Mouse (Mus musculus) hindbrain, embryonic 14.5 days (tissue): Measurements from ENCODE around the gene Tex46. TPM values are rescaled to one million over a fixed set of nuclear protein-coding genes. Genes with fewer than 3 reads are reported as not detected.

Experiments used
- ATAC-seq: fragments of 200-750 bp; cut with Nextera tagmentation; 2 replicates; pipeline ENCODE4 v1.8.0; 2017; ENCODE audit warnings: moderate number of reproducible peaks, mild to moderate bottlenecking, moderate TSS enrichment, moderate library complexity; ENCODE audit not compliant: low FRiP score
- DNase-seq: peaks from one replicate; pipeline ENCODE4 v3.0.0-alpha.2; 2015; ENCODE audit warnings: low spot score
- H3K27ac ChIP-seq: fragments of 300-500 bp; sonication (generic); 2 replicates; pipeline ENCODE4 v1.5.1; 2014; ENCODE audit warnings: mild to moderate bottlenecking, moderate library complexity
- H3K27me3 ChIP-seq: fragments of 300-500 bp; sonication (generic); 2 replicates; pipeline ENCODE4 v1.6.1; 2014; ENCODE audit warnings: mild to moderate bottlenecking, low read length, mixed read lengths; ENCODE audit not compliant: control insufficient read depth, insufficient read depth
- H3K36me3 ChIP-seq: fragments of 300-500 bp; sonication (generic); replicated peaks from 2 replicates; pipeline ENCODE4 v1.6.1; 2014; ENCODE audit not compliant: control insufficient read depth, insufficient read depth
- H3K4me1 ChIP-seq: fragments of 300-500 bp; sonication (generic); replicated peaks from 2 replicates; pipeline ENCODE4 v1.6.1; 2014; ENCODE audit warnings: antibody characterized with exemption, low read length, mixed read lengths; ENCODE audit not compliant: control insufficient read depth, insufficient read depth
- H3K4me2 ChIP-seq: fragments of 300-500 bp; sonication (generic); replicated peaks from 2 replicates; pipeline ENCODE4 v1.6.1; 2014; ENCODE audit warnings: mild to moderate bottlenecking, moderate library complexity
- H3K4me3 ChIP-seq: fragments of 300-500 bp; sonication (generic); replicated peaks from 2 replicates; pipeline ENCODE4 v1.5.1; 2014; ENCODE audit warnings: mild to moderate bottlenecking, low read length
- H3K9ac ChIP-seq: fragments of 300-500 bp; sonication (generic); 2 replicates; pipeline ENCODE4 v1.6.1; 2014
- H3K9me3 ChIP-seq: fragments of 300-500 bp; sonication (generic); 2 replicates; pipeline ENCODE4 v1.6.1; 2016; ENCODE audit warnings: low read length; ENCODE audit not compliant: control insufficient read depth
- WGBS: fragments of 180-500 bp; shearing (Covaris S2); extraction: QIAGEN DNeasy Blood & Tissue Kit; methylation state at CpG from one replicate; pipeline ENCODE4 v1.1.7; 2014; 5-methylcytosine and 5-hydroxymethylcytosine counted together
- polyA plus RNA-seq: library from polyadenylated mRNA; unstranded; fragments of >200 nt; fragmentation: Nextera tagmentation; extraction: Ambion mirVana; gene quantifications from 2 replicates; pipeline ENCODE4 v1.2.1, GENCODE M21; 2014

Gene Tex46
- polyA plus RNA-seq, 1 experiment from 2014 or later, result not detected

- no peaks in the 10 kb centered on the region for H3K4me1 ChIP-seq
- no peaks in the 10 kb centered on the region for H3K27me3 ChIP-seq
- ATAC-seq, result no peak
- no peaks in the 10 kb centered on the region for H3K9me3 ChIP-seq
- no peak overlapping the region for H3K27ac ChIP-seq
- no peaks in the 10 kb centered on the region for H3K36me3 ChIP-seq
- H3K4me2 ChIP-seq, result no peak overlapping the region
- DNase-seq, result no peak
- no peak overlapping the region for H3K4me3 ChIP-seq
- WGBS, result 62% methylated on average over 5 of the region's 5 CpGs
- H3K9ac ChIP-seq, result no peak overlapping the region
Measured at GRCm38 (mm10) chr4:136621956-136622355, 11.7 kb downstream of the Tex46 start.

DNA sequence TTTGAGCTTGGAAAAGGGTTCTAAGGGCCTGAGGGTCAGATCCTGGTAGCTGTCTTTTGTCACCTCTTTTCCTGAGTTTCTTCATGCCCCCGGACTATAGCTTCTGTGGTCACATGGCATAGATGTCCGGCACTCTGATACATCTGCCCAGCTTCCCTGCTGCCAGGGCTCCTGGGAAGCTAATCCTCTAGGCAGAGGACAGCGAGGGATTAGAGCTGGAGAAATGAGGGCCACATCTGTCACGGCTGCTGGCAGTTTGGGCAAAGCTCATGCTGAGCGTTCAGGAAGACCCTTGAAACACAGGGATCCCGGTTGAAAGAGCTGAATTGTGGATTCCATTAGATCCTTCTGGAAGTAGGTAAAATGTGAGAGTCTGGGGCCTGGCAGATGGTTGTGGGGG lies 12.2 kb downstream of the Tex46 start, which contains the start of gene Lactbl1:
Gene Lactbl1 (plus strand): TSS at position 234 of the 400 bp plus-strand sequence.
- Histone ChIP-seq H3K4me1 (no peaks in the 10 kb centered on the region), H3K27me3 (no peaks in the 10 kb centered on the region), H3K4me2 (no peak within 1 kb of the TSS), H3K36me3 (no peaks in the 10 kb centered on the region), H3K9ac (no peak within 1 kb of the TSS), H3K27ac (no peak within 1 kb of the TSS), H3K9me3 (no peaks in the 10 kb centered on the region), H3K4me3 (no peak within 1 kb of the TSS)
- WGBS, result 43% methylated on average over 6 of the region's 6 CpGs
- no peak for ATAC-seq
- no peak for DNase-seq

GRCm38 (mm10) chr4:136626590-136626989 lies 16.4 kb downstream of the Tex46 start:
- WGBS, result 82% methylated on average over 6 of the region's 6 CpGs
- no peaks in the 10 kb centered on the region for H3K27me3 ChIP-seq

GRCm38 (mm10) chr4:136631237-136631994 lies 21.2 kb downstream of the Tex46 start:
- Histone ChIP-seq H3K27me3 (peaks cover 5% of the 10 kb centered on the region; the same call in 1 of the 2 replicates), H3K4me3 (no peak overlapping the region), H3K4me2 (no peak overlapping the region), H3K9me3 (no peaks in the 10 kb centered on the region), H3K9ac (no peak overlapping the region), H3K27ac (no peak overlapping the region), H3K36me3 (no peaks in the 10 kb centered on the region), H3K4me1 (no peaks in the 10 kb centered on the region)
- 82% methylated on average over 11 of the region's 11 CpGs for WGBS
- DNase-seq (no peak), ATAC-seq (no peak)

More at GRCm38 (mm10) chr4:136626590-136626989, 16.4 kb downstream of the Tex46 start:
- H3K4me2 ChIP-seq, result no peak overlapping the region
- no peak for DNase-seq
- no peaks in the 10 kb centered on the region for H3K36me3 ChIP-seq
- H3K4me1 ChIP-seq, result no peaks in the 10 kb centered on the region
- H3K4me3 ChIP-seq, result no peak overlapping the region
- H3K9me3 ChIP-seq, result no peaks in the 10 kb centered on the region
- H3K9ac ChIP-seq, result no peak overlapping the region
- no peak overlapping the region for H3K27ac ChIP-seq
- ATAC-seq, result no peak

DNA sequence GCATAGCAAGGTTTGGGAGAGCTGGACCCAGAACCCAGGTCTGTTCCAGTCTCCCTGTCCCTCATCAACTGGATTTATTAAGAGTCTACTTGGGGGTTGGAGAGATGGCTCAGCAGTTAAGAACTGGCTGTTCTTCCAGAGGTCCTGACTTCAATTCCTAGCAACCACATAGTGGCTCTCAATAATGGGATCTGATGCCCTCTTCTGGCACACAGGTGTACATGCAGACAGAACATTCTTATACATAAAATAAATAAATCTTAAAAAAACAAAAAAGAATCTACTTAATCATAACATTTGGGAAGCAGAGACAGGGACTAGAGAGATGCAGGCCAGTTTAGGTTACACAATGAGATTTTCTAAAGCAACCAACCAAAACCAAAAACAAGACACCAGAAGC lies 25.8 kb downstream of the Tex46 start:
- H3K4me2 ChIP-seq, result no peak overlapping the region
- H3K27ac ChIP-seq, result no peak overlapping the region
- H3K36me3 ChIP-seq, result no peaks in the 10 kb centered on the region
- H3K9me3 ChIP-seq, result no peaks in the 10 kb centered on the region
- no peak overlapping the region for H3K9ac ChIP-seq
- H3K27me3 ChIP-seq, result peaks cover 14% of the 10 kb centered on the region; the same call in 1 of the 2 replicates
- ATAC-seq (no peak), DNase-seq (no peak)
- H3K4me3 ChIP-seq, result no peak overlapping the region
- 0 out of 2 replicates have a peak, but pooled peaks cover 15% of the 10 kb centered on the region for H3K4me1 ChIP-seq

GRCm38 (mm10) chr4:136636511-136636910 lies 26.3 kb downstream of the Tex46 start:
- Histone ChIP-seq H3K27ac (no peak overlapping the region), H3K27me3 (peaks cover 14% of the 10 kb centered on the region; the same call in 1 of the 2 replicates), H3K9me3 (no peaks in the 10 kb centered on the region), H3K4me3 (no peak overlapping the region), H3K9ac (no peak overlapping the region), H3K4me2 (no peak overlapping the region; the same call in 1 of the 2 replicates), H3K4me1 (0 out of 2 replicates have a peak, but pooled peaks cover 15% of the 10 kb centered on the region), H3K36me3 (no peaks in the 10 kb centered on the region)
- ATAC-seq (no peak), DNase-seq (no peak)
- 71% methylated on average over 5 of the region's 5 CpGs for WGBS

DNA sequence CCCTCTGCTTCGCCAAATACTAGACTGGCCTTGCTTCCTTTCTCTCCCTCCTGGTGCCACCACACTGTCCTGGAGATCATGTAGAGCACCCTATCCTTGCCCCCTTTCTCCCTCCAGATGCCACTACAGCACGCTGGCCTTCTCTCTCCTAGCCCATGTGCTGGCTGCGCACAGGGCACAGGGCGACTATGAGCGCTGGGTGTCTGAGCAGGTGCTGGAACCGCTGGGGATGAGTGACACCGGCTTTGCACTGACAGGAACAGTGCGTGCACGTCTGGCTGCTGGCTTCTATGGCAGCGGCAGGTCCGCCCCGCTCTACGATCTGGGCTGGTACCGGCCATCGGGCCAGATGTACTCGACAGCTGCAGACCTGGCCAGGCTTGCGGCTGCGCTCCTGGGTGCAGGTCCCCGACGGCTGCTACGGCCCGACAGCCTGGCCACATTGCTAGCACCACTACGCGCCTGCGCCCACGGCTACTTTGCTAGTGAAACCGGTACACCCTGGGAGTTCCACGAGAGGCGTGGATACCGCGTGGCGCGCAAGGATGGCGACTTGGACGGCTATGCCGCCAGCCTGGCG lies 26.8 kb downstream of the Tex46 start:
- Histone ChIP-seq H3K9ac (peak overlapping the region; percentile 71), H3K4me3 (peak overlapping the region; percentile 48), H3K27ac (peak overlapping the region; percentile 27), H3K36me3 (no peaks in the 10 kb centered on the region), H3K4me1 (0 out of 2 replicates have a peak, but pooled peaks cover 15% of the 10 kb centered on the region), H3K9me3 (no peaks in the 10 kb centered on the region), H3K4me2 (peak overlapping the region; percentile 77), H3K27me3 (peaks cover 14% of the 10 kb centered on the region; the same call in 1 of the 2 replicates)
- DNase-seq (no peak), ATAC-seq (peak; percentile 41)
- 18% methylated on average over 37 of the region's 37 CpGs for WGBS

DNA sequence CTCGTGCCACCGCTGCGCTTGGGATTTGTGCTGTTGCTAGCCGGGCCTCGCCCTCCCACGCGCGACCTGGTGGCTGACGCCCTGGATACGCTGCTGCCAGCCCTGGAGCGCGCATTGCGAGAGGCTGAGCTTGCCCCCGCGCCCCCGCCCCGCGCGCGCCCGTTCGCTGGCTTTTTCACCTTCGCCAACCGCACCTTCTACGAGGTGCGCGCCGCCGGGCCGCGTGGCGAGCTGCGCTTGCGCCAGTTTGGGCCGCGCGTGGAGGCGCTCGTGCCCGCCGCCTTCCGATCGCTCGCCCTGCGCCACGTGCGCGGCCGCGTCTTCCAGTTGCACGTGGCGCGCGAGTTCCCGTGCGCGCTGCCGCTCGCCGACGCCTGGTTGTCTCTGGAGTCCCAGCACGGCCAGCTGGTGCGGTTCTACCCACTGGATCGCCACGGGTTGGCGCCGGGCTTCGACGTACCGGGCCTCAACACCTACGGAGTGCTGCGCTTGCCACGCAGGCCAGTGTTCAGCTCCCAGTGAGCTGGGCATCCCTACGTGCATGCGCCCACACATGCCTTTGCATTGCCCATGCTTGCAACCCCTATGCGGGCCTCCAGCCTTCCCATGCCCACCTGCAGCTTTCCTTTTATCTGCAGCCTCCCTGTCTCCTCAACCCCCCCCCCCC lies 27.5 kb downstream of the Tex46 start:
- H3K27ac ChIP-seq, result peak overlapping the region; percentile 27
- ATAC-seq (peak; percentile 82), DNase-seq (peak; percentile 87)

GRCm38 (mm10) chr4:136638230-136638750 lies 28.1 kb downstream of the Tex46 start:
- H3K4me1 ChIP-seq, result 0 out of 2 replicates have a peak, but pooled peaks cover 15% of the 10 kb centered on the region
- H3K4me2 ChIP-seq, result peak overlapping the region; percentile 77
- H3K27me3 ChIP-seq, result peaks cover 14% of the 10 kb centered on the region; the same call in 1 of the 2 replicates
- peak; percentile 24; the same call in 1 of the 2 replicates for ATAC-seq
- no peak overlapping the region for H3K27ac ChIP-seq
- no peak for DNase-seq
- no peaks in the 10 kb centered on the region for H3K36me3 ChIP-seq
- 29% methylated on average over 7 of the region's 7 CpGs for WGBS
- no peaks in the 10 kb centered on the region for H3K9me3 ChIP-seq
- peak overlapping the region; percentile 71; the same call in 1 of the 2 replicates for H3K9ac ChIP-seq
- peak overlapping the region; percentile 48 for H3K4me3 ChIP-seq

More for the DNA sequence above, 27.5 kb downstream of the Tex46 start:
- H3K9me3 ChIP-seq, result no peaks in the 10 kb centered on the region
- peak overlapping the region; percentile 48 for H3K4me3 ChIP-seq
- peak overlapping the region; percentile 77 for H3K4me2 ChIP-seq
- 0 out of 2 replicates have a peak, but pooled peaks cover 15% of the 10 kb centered on the region for H3K4me1 ChIP-seq
- no peaks in the 10 kb centered on the region for H3K36me3 ChIP-seq
- peaks cover 14% of the 10 kb centered on the region; the same call in 1 of the 2 replicates for H3K27me3 ChIP-seq
- H3K9ac ChIP-seq, result peak overlapping the region; percentile 71
- 2% methylated on average over 73 of the region's 76 CpGs for WGBS
